Comparison of ENCODE assay signal across 29 mouse cellular contexts in the genomic region with DNA sequence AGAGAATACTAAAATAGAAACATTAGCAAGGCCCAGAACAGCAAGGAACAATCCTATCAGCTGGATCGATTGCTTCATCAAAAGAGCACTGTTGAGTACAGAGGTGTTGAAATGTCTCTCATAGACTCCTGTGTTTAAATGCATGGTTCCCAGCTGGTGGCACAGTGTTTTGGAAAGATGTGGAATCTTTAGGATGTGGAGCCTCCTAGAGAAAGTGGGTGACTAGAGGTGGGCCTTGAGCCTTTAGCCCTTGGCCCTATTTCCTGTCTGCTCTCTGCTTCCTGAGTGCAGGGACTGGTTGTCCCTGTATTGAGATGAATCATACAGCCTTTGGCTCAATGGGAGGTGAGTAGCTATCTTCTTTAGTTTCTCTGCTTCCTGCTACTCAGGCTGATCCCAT.
DNase-seq lines count a peak whose midpoint lies in the region; ATAC-seq and TF ChIP-seq lines count a peak whose summit lies in the region.
"Had no signal": no experiment of that assay in that cellular context is flagged by ENCODE, and none has a peak within 500 bp of the region (broad histone marks: within the 10 kb centered on the region; RNA-seq: fewer than 3 reads in every experiment).

No protein-coding gene starts in this region.

- H3K4me2 ChIP-seq in heart, embryonic 12.5 days = no peak overlapping the region
- no peak overlapping the region for H3K4me2 ChIP-seq in lung, postnatal 0 days (replicated peaks; ENCODE audit: low read depth, low read length)
- H3K4me2 ChIP-seq: embryonic facial prominence, embryonic 13.5 days; embryonic facial prominence, embryonic 15.5 days; forebrain, embryonic 12.5 days had no signal

- ATAC-seq in heart, embryonic 12.5 days (ENCODE audit: insufficient number of reproducible peaks, low FRiP score) = no peak
- 0 out of 2 replicates have a peak, but pooled peaks have one; percentile 17 for ATAC-seq in lung, postnatal 0 days
- ATAC-seq: activated CD4-positive, CD25-positive, alpha-beta regulatory T cell, adult 4 months; CD4-positive, CD25-positive, alpha-beta regulatory T cell, adult 4 months; forebrain, embryonic 14.5 days; forebrain, embryonic 16.5 days; Patski had no signal

- no peak for TF ChIP-seq CTCF in lung, postnatal 0 days (IDR thresholded peaks at IDR 0.05)

- H3K27ac ChIP-seq in heart, embryonic 12.5 days (ENCODE audit: poor library complexity, severe bottlenecking) = peak overlapping the region; percentile 20; the same call in 1 of the 2 replicates
- H3K27ac ChIP-seq in heart, embryonic 10.5 days = no peak overlapping the region
- H3K27ac ChIP-seq in lung, postnatal 0 days (ENCODE audit: low read length) = no peak overlapping the region
- H3K27ac ChIP-seq: embryonic facial prominence, embryonic 13.5 days; embryonic facial prominence, embryonic 15.5 days; forebrain, embryonic 10.5 days; forebrain, embryonic 12.5 days had no signal

- peak; percentile 46 to 84 for DNase-seq in adrenal gland, adult (ENCODE audit: inconsistent age in 2 of 2, low spot score in 1 of 2)
- no peak for DNase-seq in adrenal gland, postnatal 4 days (ENCODE audit: low spot score in 2 of 2)
- DNase-seq in heart, embryonic 10.5 days (ENCODE audit: low spot score) = no peak
- DNase-seq in lung, postnatal 0 days (ENCODE audit: low spot score) = peak; percentile 45
- DNase-seq in lung, adult 18-20 months = no peak
- peak; percentile 24 for DNase-seq in adipocyte (ENCODE audit: low spot score)
- no peak for DNase-seq in left cerebral cortex, adult 9 months (ENCODE audit: low spot score in 2 of 2)
- DNase-seq: adrenal gland, postnatal 14 days; B cell, adult 2 months; cerebellum, adult 11 months; cerebellum, adult 18-20 months; cerebellum, adult 8-10 months; cerebellum, adult 9-11 months; cerebellum, postnatal 14 days; cerebellum, postnatal 36 days; embryo, embryonic 11 days had no signal

- H3K27me3 ChIP-seq in heart, embryonic 12.5 days (replicated peaks) = no peaks in the 10 kb centered on the region
- peaks cover 3% of the 10 kb centered on the region; the same call in 1 of the 2 replicates for H3K27me3 ChIP-seq in heart, embryonic 10.5 days (ENCODE audit: insufficient read depth, poor library complexity, severe bottlenecking)
- no peaks in the 10 kb centered on the region for H3K27me3 ChIP-seq in lung, postnatal 0 days (replicated peaks; ENCODE audit: insufficient read depth, low read length)
- H3K27me3 ChIP-seq: CH12.LX; embryonic facial prominence, embryonic 13.5 days; embryonic facial prominence, embryonic 15.5 days; forebrain, embryonic 12.5 days; Patski had no signal

- no peak overlapping the region for H3K9ac ChIP-seq in heart, embryonic 12.5 days
- no peak overlapping the region for H3K9ac ChIP-seq in lung, postnatal 0 days (replicated peaks; ENCODE audit: low read depth)
- H3K9ac ChIP-seq: embryonic facial prominence, embryonic 13.5 days; embryonic facial prominence, embryonic 15.5 days; forebrain, embryonic 12.5 days had no signal

- no peak for TF ChIP-seq EP300 in lung, postnatal 0 days (IDR thresholded peaks at IDR 0.05)

- no peaks in the 10 kb centered on the region for H3K36me3 ChIP-seq in heart, embryonic 12.5 days
- no peaks in the 10 kb centered on the region for H3K36me3 ChIP-seq in heart, embryonic 10.5 days
- H3K36me3 ChIP-seq in lung, postnatal 0 days (ENCODE audit: insufficient read depth, low read length) = no peaks in the 10 kb centered on the region
- H3K36me3 ChIP-seq: embryonic facial prominence, embryonic 13.5 days; embryonic facial prominence, embryonic 15.5 days; forebrain, embryonic 10.5 days; forebrain, embryonic 12.5 days; G1E had no signal

- H3K9me3 ChIP-seq in heart, embryonic 12.5 days (replicated peaks) = no peaks in the 10 kb centered on the region
- no peaks in the 10 kb centered on the region for H3K9me3 ChIP-seq in heart, embryonic 10.5 days
- no peaks in the 10 kb centered on the region for H3K9me3 ChIP-seq in lung, postnatal 0 days (ENCODE audit: low read length)
- H3K9me3 ChIP-seq: embryonic facial prominence, embryonic 13.5 days; embryonic facial prominence, embryonic 15.5 days; forebrain, embryonic 10.5 days; forebrain, embryonic 12.5 days; G1E had no signal

- peaks cover 18% of the 10 kb centered on the region for H3K4me1 ChIP-seq in heart, embryonic 12.5 days (replicated peaks)
- H3K4me1 ChIP-seq in heart, embryonic 10.5 days = peaks cover 18% of the 10 kb centered on the region
- H3K4me1 ChIP-seq in lung, postnatal 0 days (ENCODE audit: insufficient read depth, low read depth, low read length) = no peaks in the 10 kb centered on the region
- H3K4me1 ChIP-seq: embryonic facial prominence, embryonic 13.5 days; embryonic facial prominence, embryonic 15.5 days; forebrain, embryonic 10.5 days; forebrain, embryonic 12.5 days had no signal

- H3K4me3 ChIP-seq in heart, embryonic 12.5 days = no peak overlapping the region
- no peak overlapping the region for H3K4me3 ChIP-seq in heart, embryonic 10.5 days
- no peak overlapping the region for H3K4me3 ChIP-seq in lung, postnatal 0 days (ENCODE audit: low read depth, low read length)
- H3K4me3 ChIP-seq: embryonic facial prominence, embryonic 13.5 days; embryonic facial prominence, embryonic 15.5 days; erythroblast, embryonic 14.5 days; forebrain, embryonic 10.5 days; forebrain, embryonic 12.5 days had no signal

- WGBS in heart, embryonic 12.5 days = 18% methylated on average over 1 of the region's 1 CpGs
- 21% methylated on average over 1 of the region's 1 CpGs for WGBS in heart, embryonic 10.5 days
- 69% methylated on average over 1 of the region's 1 CpGs for WGBS in lung, postnatal 0 days

Comparison
In these comparisons a context has a peak if more than half of its experiments do, and no peak if none do; other contexts are left out.
1. DNase-seq: peak in adrenal gland, adult (2 of 2), lung, postnatal 0 days (single experiment) and adipocyte (single experiment); none in adrenal gland, postnatal 4 days (0 of 2), heart, embryonic 10.5 days (single experiment), lung, adult 18-20 months (0 of 2) and left cerebral cortex, adult 9 months (0 of 2).